Mouse (Mus musculus) cerebellum, postnatal 10 days (tissue): Measurements from ENCODE around the gene Myh1.

Source experiments
- DNase-seq, 2 experiments: peaks; one replicate each; pipeline ENCODE4 v3.0.0; 2021; ENCODE audit warnings: mixed read lengths in 2 of 2

Gene Myh1

DNA sequence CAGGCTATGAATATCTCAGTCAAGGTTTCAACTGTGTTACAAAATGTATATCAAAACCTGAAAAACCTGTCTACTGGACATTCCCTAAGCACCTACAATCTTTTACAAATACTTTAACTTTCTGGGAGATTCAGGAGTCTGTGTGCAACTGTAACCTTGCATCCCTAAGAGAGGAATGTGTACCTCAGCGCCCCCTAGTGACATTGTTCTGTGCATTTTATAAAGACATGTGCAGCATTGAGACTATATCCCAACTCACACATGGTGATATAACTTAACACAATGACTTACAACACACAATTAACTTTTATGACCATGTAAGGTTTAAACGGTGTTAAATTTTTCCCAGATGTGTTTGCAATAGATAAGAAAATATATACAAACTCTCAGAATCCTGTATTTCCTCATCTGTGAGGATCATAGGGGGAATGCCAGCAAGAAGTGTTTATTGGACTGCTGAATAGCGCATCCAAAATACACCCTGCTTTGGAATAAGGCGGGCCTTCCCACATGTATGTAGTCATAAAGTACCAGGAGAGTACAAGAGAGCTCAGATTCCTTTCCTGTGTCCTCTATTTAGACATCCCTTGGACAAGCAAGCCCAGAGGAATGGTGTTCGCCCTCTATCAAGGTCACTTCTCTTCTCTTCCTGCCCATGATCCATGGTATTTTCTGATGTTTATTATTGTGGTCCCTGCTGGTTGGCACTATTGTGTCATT, 35.9 kb downstream of the Myh1 start:
- peak; percentile 75 to 79 for DNase-seq

DNA sequence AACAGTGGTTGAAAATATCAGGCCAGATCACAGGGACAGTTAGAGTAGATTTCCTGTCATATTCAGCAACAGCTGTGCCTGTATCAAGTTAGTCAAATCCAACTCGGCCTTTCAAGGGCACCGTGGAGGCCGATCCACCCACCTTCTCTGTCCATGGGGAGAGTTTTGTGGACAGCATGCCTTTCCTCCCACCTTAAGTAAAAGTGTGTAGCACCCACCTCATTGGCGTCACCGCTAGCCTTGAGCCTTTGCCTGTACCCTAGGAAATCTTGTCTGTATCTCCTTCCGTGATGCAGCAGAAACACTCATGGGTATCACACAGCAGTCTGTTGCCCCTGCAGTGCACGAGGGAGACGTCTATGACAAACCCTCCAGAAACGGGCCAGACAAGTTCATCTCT, 36.9 kb downstream of the Myh1 start:
- DNase-seq: no peak

DNA sequence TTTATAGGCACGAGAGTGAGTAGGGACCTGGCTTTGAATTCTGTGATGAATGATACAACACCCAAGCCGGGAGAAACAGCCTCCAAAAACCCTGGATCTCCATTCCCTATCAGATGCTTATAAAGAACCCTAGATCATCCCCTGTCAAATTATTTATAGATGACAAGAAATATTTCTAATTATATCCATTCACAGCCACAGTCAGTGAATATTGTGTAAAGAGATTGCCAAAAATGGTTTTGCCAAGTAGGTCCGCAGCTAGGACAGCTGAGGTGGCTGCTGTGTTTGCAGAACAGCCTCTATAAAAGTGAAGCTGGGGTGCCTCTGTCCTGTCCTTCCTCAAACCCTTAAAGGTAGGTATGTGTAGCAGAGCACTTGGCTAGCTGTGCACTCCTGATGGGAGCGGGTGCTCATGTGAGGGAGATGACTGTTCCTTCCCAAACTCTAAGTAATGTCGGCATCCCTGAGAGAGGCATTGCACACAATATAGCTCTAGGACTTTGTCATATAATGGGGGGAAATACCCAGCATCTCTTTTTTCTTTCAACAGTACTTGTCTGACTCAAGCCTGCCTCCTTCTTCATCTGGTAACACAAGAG, 37.7 kb downstream of the Myh1 start, which contains the start of gene Myh4:
TSS of gene Myh4 (plus strand) at position 549 of the 599 bp plus-strand sequence.
- DNase-seq: no peak

DNA sequence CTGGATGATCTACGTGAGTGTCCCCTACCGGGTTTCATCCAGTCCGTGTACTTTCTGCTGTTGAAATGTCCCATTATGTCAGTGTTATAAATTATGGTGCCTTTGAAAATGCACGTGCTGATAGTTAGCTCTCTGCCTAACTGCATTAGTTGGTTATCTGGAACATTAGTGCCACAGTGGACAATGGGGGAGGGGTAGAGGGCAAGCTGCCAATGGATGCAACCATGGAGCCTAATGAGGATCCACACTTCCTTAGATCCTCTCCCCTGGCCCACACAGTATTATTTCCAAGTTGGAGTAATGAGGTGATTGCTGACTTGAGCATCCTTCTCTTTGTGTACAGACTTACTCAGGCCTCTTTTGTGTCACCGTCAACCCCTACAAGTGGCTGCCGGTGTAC, 41.2 kb downstream of the Myh1 start:
- peak in 1 of 2 experiments; percentile 21 for DNase-seq

DNA sequence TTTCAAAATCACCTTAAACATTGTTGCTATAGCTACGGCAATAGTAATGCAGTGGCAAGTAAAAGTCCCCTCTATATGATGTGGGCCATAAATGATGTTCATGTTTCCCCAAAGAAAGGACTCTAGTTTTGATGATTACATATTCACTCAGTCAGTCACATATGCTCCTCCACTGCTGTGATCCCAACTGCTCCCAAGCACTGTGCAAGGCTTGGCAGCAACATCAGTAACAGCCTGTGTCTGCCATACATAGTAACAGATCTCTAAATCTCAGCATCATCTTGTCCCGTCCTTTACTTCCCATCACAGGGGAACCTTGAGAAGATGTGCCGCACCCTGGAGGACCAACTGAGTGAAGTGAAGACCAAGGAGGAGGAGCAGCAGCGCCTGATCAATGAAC, 53.8 kb downstream of the Myh1 start:
- peak; percentile 26 to 31 for DNase-seq

DNA sequence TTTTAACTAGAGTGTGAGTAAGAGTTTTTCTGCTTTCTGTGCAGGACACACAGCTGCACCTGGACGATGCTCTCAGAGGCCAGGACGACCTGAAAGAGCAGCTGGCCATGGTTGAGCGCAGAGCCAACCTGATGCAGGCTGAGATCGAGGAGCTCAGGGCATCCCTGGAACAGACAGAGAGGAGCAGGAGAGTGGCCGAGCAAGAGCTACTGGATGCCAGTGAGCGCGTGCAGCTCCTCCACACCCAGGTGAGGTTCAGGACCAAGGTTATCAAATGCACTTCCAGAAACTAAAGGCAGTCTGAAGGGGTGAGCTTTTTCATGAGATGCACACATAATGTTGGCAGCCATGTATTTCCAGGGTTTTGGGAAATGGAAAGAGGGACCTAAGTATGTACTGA, 57.2 kb downstream of the Myh1 start:
- DNase-seq: no peak

DNA sequence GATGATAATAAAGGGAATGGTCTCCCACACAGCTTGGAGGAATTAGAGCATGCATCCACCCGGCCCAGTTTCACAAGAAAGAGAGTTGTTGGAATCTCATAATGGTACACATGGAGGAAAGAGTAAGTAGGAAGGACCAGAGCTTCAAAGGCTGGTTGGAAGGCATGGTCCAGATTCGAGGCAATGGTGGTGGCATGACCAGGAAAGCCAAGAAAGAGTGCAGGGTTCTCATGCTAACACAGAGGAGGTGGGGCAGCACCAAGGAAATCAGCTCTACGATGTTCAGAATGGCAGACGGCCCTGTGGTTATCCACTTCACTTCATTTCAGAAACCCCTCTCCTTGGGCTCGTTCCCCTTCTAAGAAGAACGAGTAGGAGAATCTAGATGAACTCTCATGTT, 61.1 kb downstream of the Myh1 start:
- DNase-seq: no peak
